Mouse (Mus musculus) olfactory bulb, adult 2 months (tissue): Measurements from ENCODE around the gene Farsa.

Source experiments
- CTCF ChIP-seq: fragments of 200-500 bp; IDR thresholded peaks from 2 replicates; pipeline ENCODE4 v1.5.1; 2012; ENCODE audit warnings: low read depth, mild to moderate bottlenecking, low read length, moderate library complexity; ENCODE audit not compliant: insufficient read depth
- POLR2A ChIP-seq: fragments of 200-500 bp; IDR thresholded peaks from 2 replicates; pipeline ENCODE4 v1.6.1; 2012; ENCODE audit warnings: mild to moderate bottlenecking, low read depth, low read length, moderate library complexity; ENCODE audit not compliant: insufficient read depth

GRCm38 (mm10) chr8:84839411-84839810 is 17.4 kb upstream of the Farsa start:
- TF ChIP-seq CTCF (no peak), POLR2A (no peak)
